Mouse (Mus musculus) kidney, postnatal 14 days (tissue): ENCODE results near the gene Tecta.
A peak's percentile ranks its signal among the peaks of the same experiment; 100 is the strongest.

Source experiments
- DNase-seq: peaks from one replicate; pipeline ENCODE4 v3.0.0; 2022; ENCODE audit warnings: mixed read lengths

The Tecta gene

DNA sequence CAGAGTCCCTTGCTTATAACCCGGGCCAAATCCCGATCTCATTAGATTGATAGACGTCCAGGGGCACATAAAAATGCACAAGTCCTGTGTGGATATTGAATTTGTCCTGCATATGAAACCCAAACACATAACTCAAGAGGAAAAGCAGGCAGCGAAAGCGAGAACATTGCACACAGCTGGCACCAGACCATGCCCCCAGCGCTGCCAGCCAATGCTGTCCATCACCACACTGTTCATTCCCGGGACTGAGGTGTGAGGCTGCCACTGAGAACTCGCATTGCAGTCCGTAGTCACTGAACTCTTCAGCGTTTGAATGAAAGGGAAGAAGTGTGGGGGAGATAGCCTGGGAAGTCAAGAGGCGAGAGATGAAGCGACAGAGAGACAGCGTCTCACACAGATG, 14.1 kb downstream of the Tecta start:
- DNase-seq = no peak

DNA sequence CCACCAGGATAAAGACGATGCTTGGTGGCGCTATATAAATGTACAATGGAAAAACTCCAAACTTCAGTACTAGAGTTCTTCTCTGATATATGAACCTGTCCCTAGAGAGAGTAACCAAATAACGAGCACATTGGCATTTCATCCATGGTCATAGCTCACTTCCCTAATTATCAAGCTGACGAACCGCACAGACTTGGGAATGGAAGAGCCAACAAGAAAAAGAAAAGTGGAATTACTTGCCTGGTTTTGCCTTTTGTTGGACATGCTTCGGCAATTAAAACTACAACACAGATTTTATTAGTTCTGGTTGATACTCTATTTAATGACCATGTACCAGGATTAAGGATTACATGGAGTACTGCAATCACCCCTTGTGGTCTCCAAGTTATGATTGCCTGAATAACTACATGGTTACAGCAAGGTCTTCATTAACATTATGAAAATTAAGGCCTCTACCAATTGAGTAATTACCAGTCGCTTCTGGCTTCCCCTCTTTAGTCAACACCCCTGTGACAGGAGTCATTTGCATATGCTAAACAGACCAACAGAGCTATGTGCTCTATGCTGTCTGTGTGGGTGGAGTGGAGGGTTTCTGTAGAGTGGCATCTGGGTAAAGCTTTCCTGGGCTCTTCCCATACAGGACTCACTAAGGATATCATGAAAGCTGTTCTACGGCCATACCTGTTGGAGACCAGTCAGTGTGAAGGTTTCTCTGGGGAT, 16.9 kb downstream of the Tecta start:
- no peak for DNase-seq

DNA sequence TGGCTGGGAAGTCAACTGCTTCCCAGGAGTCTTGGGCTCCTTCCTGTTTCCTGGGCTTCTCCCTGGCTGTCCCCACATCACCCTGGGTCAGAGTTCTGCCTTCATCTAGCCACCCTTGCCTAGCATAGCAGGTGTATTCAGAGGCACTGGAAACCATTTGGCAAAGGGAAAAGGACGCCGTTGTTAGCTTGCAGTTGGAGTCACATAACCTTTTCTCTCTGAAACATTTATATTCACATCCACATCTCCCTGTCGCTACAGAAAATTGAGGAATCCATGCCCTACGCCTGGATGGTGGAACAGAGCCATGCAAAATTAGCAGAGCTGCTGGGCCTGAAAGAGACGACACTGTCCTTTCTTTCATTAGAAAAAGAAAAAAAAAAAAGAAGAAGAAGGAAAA, 17.7 kb downstream of the Tecta start:
- DNase-seq = no peak

DNA sequence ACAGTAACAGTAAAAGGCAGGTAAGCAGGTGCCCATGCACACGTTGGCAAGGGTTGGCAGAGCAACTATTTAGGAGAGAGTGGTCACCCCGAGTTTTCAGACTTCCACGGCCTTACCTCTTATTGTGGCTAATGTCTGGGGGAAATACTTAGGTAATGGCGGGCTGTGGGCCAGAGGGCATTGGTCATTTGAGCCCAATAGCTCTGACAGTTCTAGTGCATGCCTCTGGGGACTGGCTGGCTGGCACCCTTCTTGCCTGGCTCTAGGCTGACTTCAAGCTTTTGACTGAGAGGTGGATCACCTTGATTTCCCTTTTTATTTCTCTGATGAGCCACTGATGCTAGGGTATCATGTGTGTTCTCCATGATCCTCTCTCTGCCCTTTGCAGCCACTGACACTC, 21.7 kb downstream of the Tecta start:
- DNase-seq = no peak

DNA sequence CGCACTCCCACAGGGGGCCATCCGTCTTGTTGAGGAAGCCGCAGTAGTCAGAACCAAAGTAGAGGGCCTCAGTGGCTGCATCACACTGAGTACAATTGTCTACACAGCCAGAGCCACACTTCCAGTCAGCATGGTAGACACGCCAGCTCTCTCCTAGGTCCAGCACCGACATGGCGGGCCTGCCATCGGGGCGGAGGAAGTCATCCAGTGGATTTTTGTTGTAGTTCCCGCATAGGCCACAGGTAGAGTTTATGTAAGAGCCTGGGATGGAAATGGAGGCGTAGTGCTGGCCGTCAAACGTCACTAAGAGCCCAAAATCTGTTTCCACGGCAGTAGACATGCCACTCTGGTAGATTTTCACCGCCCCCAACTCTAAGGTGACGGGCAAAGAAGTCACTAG, 22.1 kb downstream of the Tecta start:
- DNase-seq = no peak

DNA sequence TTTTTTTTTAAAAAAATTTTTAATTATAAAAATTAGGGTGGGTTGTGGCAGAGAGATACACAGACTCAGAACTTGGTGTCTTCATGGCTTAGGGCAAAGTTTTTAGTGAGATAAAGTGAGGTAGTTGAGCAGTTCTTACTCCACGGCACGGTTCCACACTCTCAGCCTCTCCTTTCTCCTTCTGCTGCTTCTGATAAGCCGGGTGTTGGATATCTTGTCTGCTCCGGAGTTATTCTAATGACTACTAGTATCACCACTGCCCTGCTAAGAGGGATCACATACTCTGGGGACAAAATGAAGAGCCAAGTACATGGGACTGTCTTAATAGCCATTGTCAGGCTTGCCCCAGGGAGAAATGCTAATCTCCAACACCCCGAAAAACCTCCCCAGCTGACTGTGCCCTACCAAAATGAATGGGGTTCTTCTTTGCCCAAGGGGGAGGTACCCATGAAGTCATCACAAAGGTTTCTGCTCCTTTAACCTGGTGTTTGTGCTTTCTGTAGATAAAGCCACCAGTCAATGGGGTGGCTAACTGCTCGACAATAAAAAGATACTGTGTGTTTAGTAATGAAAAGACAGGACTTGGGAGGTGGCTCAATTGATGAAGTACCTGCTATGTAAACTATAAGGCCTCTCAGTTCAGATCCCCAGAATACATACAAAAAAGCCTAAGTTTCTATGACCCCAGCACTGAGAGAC, 27.9 kb downstream of the Tecta start:
- no peak for DNase-seq

DNA sequence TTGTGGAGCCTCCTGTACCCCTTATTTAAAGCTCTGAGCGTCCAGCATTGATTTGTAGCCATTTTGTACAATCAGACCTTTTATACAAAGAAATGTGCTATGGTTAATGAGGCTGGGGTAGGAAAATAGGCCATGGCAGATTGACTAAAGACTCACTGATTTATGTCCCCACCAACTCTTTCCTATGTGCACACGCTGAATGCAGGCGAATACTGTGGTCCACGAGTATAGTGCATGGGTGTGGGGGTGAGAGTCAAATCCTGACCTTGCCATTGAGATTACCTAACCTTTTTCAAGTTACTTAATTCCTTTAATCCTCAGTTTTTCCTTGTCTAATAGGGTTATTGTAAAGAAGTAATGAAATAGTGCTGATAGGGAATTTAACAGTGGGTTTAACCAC, 42.1 kb downstream of the Tecta start:
- DNase-seq = no peak

DNA sequence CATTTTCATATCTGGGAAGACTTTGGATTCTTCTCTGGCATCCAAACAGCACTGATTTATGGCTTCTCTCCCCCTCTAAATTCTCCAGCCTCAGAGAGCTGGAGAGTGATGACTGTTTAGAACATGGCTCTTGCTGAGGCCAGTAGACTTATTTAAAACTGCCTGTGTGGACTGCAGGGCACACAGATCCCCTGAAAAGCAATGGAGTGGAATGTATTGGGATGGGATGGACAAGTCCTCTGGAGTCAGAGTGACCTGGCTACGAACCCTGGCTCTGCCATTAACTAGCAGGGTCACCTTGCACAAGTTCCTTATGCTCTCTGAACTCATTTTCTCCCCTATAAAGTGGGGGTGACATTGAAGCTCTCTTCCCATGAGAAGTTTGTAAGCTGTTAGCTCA, 44.9 kb downstream of the Tecta start:
- DNase-seq = no peak

DNA sequence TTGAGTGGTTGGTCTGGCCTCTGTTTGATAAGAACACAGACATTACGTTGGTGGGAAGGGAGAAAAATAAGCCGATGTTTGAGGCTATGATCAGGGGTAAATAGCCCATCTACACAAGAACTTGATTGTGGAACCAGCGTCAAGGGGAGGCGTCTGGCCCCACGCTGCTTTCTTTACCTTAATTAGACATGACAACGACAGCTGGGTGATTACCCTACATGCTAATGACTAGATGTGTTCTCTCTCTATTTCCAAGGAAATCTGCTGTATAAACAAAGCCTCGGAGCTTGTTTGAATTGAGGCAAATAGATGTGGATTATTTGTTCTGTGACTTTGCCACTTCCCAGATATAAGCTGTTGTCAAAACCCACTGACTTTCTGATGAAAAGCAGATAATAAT, 49.9 kb downstream of the Tecta start:
- no peak for DNase-seq

DNA sequence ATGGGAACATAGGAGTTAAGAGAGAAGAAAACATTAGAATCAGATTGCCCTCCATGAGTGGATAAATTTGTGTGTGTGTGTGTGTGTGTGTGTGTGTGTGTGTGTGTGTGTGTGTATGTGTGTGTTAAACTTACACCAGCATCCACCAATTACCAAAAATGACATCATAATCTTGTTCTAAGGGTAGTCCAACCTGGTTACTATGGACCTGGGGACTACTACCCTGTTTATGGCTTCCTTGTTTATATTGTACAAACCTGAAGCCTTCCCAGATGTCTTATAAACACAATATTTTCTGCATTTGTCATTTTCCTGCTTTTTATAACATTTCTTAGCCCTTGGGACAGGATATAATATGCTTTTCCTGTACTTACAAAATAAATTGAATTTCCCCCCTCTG, 53.4 kb downstream of the Tecta start:
- DNase-seq = no peak

DNA sequence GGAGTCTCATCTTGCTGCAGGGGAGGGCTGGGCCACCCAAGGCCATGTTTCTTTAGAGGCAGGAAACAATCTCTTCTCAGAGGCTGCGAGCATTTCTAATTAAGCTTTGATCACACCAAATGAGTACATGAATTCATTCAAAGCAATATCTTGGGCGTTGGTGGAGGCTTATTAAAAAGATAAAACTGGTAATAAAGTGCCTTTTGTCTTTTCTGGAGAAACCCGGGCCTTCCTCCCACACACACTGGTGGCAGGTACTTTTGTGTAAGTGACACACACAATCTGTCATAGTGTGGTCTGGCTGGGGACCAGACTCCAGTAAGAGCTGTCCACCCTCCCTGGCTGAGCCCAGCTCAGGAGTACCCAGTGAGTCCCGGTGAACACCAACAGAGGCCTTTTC, 60.6 kb downstream of the Tecta start:
- no peak for DNase-seq

DNA sequence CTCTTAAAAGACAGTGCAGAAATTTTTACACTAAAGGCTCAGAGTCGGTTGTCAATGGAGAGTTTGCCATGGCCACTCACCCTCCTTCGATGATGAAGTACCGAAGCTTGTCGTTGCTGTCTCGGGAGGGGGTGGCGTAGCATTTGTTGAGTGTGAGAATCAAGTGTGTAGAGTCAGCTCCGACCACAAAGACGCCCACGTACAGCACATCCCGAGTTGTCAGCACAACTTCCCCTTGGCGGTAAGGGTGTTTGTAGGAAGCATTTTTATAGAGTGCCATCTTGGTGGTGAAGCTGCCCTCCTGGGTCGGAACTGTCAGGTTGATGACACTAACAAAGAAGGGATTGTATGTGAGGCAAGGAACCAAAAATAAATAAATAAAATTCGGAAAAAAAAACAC, 62.7 kb downstream of the Tecta start:
- DNase-seq = no peak

DNA sequence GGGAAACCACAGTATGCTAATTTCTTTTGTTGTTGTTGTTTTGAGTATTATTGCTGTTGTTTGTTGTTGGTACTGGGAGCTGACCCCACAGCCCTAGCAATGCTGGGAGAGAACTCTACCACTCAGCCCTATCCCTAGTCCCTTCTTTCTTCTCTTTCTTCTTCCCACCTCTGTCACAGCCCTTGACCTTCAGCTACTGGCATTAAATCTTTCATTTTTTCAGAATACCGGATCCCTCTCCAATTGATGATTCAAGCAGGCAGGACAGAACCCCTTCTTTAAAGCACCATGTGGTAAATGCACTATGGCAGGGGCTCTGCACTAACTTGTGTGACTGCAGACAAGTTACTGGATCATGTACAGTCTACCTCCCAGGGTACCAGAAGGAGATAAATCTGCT, 63.2 kb downstream of the Tecta start:
- DNase-seq = no peak

DNA sequence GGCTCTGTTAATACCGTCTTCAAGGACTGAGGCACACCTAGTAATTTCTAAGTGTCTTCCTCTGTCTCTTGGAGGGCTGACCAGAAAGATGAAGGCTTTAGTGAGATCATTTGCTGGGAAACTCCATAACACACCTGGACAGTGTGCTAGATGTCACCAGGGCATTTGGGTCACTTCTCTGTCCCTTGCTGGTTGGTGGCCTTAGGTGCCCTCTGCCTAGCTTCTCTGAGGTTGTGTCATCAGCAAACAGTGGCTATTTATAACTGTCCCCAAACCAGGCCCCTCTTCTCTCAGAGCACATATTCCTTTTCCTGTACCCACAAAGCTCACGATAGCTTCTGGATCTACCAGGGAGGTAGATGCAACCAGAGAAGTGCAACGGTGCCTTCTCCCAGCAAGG, 64.8 kb downstream of the Tecta start:
- DNase-seq = no peak

DNA sequence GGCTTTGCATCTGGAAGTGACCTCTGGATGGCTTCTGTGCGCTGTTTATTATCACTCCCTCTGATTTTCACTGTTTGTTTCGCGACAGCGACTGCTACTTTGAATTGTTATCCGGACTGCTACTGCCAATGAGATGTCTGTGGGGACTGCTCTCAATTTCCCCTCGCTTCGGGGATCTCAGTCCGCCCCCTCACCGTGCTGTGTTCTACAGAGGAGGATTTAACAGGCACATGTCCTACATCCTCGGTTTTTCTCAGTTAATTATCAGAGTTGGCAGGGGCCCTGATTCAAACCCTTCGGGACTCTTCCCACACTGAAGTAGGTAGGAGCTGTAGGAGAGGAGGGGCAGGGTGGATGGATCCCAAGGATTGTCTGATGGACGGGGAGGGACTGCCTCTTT, 67.0 kb downstream of the Tecta start:
- no peak for DNase-seq

DNA sequence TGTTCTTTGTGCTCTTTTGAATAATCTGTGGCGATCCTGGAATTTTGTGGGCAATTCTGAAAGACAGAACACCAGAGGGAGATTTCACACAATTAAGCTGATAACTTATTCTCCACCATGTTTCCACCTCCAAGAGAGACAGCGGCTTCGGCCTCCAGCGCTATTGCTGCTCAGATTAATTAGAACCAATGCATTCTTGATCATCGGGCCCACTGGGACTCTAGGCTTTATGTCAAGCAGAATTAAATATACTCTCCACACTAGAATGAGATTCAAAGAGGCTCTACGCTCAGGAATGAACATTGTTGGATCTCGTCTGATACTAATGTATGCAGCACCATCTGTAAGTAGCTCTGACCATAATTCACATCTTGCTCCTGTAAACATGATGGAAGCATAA, 68.4 kb downstream of the Tecta start:
- no peak for DNase-seq

DNA sequence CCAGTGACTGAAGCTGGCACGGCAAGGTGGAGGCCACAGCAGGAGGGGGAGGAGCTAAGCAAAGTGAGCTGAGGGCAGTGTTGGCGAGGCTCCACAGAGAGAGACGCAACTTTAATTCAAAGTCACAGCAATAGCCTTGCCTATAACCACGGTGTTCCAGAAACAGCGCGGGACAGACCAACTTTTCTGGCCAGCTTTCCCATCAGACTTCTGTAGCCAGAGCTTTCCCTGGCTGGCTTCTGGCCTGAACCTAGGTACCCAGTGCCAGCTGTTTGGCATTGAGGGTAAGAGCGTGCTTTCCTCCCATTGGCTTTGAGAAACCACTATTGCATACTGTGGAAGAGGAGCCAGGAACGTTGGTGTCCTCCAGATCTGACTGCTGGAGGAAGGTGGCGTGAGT, 70.0 kb downstream of the Tecta start:
- peak; percentile 29 for DNase-seq

DNA sequence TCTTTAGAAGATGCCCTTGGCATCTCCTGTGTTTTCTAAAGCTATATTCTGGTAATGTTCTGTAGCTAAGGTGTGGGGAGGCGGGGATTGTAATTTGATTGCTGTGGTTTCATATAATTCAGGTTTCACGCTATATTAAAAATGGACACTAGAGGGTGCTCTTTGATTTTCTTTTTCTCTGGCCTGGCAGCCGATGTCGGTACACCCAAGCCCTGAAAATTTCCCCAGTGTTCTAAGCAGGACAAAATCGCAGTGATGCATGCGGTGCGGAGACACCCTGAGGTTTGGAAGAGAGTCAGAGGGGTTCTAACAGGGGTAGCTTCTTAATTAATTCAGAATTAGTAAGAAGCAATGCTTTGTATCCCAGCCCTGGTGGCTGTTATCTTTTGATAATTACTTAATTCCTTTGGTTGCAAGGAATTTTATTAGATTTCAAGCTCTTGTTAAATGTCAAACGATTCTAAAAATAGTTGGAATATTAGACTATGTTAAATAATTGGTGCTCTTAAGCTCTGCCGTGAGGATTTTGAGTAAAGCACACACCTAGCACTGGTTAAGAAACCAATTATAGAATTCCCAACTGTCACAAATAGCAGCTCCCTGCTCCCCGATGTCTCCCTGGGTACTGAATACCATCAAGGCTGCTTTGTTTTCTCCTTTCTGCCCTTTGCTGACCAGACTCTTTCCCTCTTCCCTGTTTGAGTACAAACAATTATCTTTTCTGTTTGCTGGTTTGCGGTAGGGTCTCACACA, 72.9 kb downstream of the Tecta start:
- DNase-seq = peak; percentile 31

DNA sequence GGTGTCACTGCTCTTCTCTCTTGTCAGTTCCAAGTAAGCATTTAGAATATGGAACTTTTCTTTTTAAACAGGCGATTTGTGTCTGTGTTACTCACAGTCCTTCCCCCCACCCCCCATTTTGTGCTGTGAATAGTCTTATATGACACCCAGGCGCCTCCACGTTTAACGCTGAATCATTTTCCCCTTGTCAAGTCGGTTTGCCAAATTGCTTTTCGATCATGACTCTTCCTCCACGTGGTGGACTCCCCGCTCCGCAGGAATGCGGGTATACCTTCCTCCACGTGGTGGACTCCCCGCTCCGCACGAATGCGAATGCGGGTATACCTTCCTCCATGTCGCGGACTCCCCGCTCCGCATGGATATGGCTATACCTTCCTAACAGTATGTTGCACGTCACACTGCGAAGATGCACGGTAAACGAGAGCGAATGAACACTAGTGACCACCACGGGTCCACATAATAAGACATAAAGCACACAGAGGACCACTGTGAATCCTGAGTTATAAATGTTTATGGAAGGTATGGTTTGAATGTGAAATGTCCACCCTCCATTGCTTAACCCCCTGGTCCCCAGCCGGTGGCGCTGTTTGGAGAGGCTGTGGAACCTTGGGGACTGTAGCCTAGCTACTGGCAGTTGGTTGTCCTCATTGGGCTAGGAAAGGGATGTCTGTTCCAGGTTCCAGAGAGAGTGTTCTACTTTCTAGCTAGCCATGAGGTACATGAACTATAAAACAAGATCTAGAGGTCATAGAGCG, 74.9 kb downstream of the Tecta start:
- DNase-seq = no peak

DNA sequence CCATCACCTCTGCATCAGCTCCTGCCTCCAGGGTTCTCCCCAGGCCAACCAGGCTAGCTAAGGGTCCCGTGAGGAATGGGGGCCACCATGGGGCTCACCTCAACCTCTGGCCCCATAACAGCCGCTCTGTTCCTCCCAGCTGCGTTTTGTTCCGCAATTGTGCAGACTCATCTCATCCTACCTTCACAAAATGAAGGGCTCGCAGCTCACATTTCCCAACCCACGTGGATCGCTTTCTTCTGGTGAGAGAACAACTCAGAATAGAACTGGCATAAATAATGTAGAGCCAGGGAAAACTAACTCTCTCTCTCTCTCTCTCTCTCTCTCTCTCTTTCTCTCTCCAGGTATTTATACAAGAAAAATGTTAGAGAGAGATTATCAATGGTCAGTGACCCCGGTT, 76.5 kb downstream of the Tecta start:
- DNase-seq = no peak

DNA sequence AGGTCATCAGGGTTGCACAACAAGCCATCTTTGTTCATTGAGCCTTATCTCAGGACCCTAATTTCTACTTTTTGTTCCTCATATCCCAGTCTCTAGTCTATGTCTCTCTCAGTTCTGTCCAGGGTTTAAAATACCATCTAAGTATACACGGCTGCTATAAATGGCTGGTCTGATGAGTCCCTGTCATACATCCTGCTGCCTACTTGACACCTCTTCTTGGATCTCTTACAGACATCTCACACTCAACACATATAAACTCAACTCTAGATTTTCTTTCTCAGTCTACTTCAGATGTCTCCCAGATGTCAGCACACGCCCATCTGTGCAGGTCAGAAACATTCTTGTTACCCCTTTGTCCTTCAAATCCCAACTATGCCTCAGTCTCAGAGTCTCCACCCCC, 78.3 kb downstream of the Tecta start:
- DNase-seq = no peak

DNA sequence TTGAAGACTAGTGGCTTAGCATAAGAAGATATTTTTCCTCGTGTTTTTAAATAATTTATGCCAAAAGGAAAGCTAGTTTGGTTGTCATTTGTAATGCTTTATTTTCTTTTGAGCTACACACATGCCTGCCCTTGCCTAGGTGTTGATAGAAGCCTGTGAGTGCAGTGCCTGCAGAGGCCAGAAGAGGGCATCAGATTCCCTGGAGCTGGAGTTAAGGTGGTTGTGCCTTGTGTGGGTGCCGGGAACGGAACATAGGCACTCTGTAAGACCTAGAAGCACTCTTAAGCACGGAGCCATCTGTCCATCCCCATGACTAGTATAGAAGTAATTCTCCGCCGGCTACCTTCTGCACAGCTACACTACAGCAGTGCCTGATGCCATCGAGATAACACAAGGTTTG, 79.1 kb downstream of the Tecta start:
- no peak for DNase-seq

DNA sequence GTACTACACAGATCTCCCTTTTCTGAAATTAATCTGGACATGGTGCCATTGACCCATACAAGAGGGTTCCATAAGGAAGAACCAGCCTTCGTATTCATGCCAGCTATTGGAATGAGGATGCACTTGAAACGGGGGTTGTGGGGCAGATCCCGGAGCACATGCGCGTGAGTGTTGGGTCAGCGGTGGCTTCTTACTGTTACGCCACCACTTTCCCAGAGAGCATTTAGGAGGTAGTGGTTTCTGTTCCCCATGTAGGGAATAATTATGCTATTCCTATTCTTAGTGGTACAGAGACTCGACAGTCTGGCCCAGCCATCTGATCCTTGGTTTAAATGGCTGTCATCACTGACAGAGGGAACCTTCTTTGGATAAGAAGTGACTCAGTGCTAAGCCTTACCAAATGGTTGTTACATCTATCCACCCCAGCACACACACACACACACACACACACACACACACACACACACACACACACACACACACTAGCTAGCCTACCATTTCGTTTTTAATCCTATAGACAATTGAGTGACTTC, 81.2 kb downstream of the Tecta start:
- no peak for DNase-seq
